Mouse (Mus musculus) forebrain, embryonic 12.5 days (tissue): ENCODE measurements around the gene Uspl1. TPM values are rescaled to one million over a fixed set of nuclear protein-coding genes. Genes with fewer than 3 reads are reported as not detected.

Experiments used
- microRNA-seq: library from miRNA; unstranded; fragments of <30 nt; microRNA quantifications from one replicate; pipeline ENCODE4, GENCODE M21; 2017
- polyA plus RNA-seq: library from polyadenylated mRNA; unstranded; fragments of >200 nt; fragmentation: Nextera tagmentation; extraction: Ambion mirVana; gene quantifications from 2 replicates; pipeline ENCODE4 v1.2.1, GENCODE M21; 2016

The Uspl1 gene
- polyA plus RNA-seq, 1 experiment from 2014 or later = 73.8 TPM

Small RNAs within 50 kb of the gene (microRNA-seq; reads per million reads assigned to microRNA genes)
- gene Gm24105 = not detected

Other genes starting within 250 kb of the Uspl1 start
- gene Gm42791, start 189.2 kb upstream of the Uspl1 start, polyA plus RNA-seq = 4.3 and 4.9 TPM in 2 replicates
- 1,906 and 2,082 TPM in 2 replicates for gene Hmgb1, start 139 bp downstream of the Uspl1 start, polyA plus RNA-seq
- 5.6 and 6.2 TPM in 2 replicates for gene Alox5ap, start 80.4 kb downstream of the Uspl1 start, polyA plus RNA-seq
- 1.2 and 1.3 TPM in 2 replicates for gene Medag, start 227.4 kb downstream of the Uspl1 start, polyA plus RNA-seq